Mouse (Mus musculus): ENCODE measurements around the gene Rcan1.

The Rcan1 gene

GRCm38 (mm10) chr16:92467041-92467440 is 3.6 kb downstream of the Rcan1 start:
- DNase-seq, result no peak

GRCm38 (mm10) chr16:92465642-92466526 is 4.8 kb downstream of the Rcan1 start:
- peak; percentile 98 for DNase-seq

GRCm38 (mm10) chr16:92465226-92465625 is 5.4 kb downstream of the Rcan1 start:
- DNase-seq, result no peak

GRCm38 (mm10) chr16:92464390-92464972 is 6.2 kb downstream of the Rcan1 start:
- no peak for DNase-seq

GRCm38 (mm10) chr16:92461412-92461811 is 9.3 kb downstream of the Rcan1 start:
- DNase-seq, result no peak

GRCm38 (mm10) chr16:92457594-92457993 is 13.1 kb downstream of the Rcan1 start:
- peak; percentile 54 for DNase-seq

- no peak for DNase-seq
Measured at GRCm38 (mm10) chr16:92455969-92456368, 14.7 kb downstream of the Rcan1 start.

- DNase-seq, result no peak
Measured at GRCm38 (mm10) chr16:92455488-92455887, 15.2 kb downstream of the Rcan1 start.

GRCm38 (mm10) chr16:92454495-92454894 is 16.2 kb downstream of the Rcan1 start:
- DNase-seq, result no peak

GRCm38 (mm10) chr16:92454002-92454401 is 16.7 kb downstream of the Rcan1 start:
- DNase-seq, result no peak

- DNase-seq, result no peak
Measured at GRCm38 (mm10) chr16:92452609-92453008, 18.1 kb downstream of the Rcan1 start.

- no peak for DNase-seq
Measured at GRCm38 (mm10) chr16:92451516-92452072, 19.1 kb downstream of the Rcan1 start.

- DNase-seq, result no peak
Measured at GRCm38 (mm10) chr16:92450331-92450730, 20.3 kb downstream of the Rcan1 start.

GRCm38 (mm10) chr16:92449080-92449479 is 21.6 kb downstream of the Rcan1 start:
- no peak for DNase-seq

GRCm38 (mm10) chr16:92445377-92445776 is 25.3 kb downstream of the Rcan1 start:
- DNase-seq, result no peak

- DNase-seq, result no peak
Measured at GRCm38 (mm10) chr16:92443644-92444113, 27.0 kb downstream of the Rcan1 start.

- no peak for DNase-seq
Measured at GRCm38 (mm10) chr16:92442946-92443345, 27.7 kb downstream of the Rcan1 start.

GRCm38 (mm10) chr16:92442150-92442549 is 28.5 kb downstream of the Rcan1 start:
- no peak for DNase-seq

GRCm38 (mm10) chr16:92441203-92441602 is 29.5 kb downstream of the Rcan1 start:
- no peak for DNase-seq

- no peak for DNase-seq
Measured at GRCm38 (mm10) chr16:92440229-92440628, 30.4 kb downstream of the Rcan1 start.

GRCm38 (mm10) chr16:92439775-92440174 is 30.9 kb downstream of the Rcan1 start:
- DNase-seq, result no peak

- no peak for DNase-seq
Measured at GRCm38 (mm10) chr16:92435431-92435985, 35.2 kb downstream of the Rcan1 start.

GRCm38 (mm10) chr16:92433176-92433575 is 37.5 kb downstream of the Rcan1 start:
- DNase-seq, result no peak

GRCm38 (mm10) chr16:92430731-92431130 is 39.9 kb downstream of the Rcan1 start:
- DNase-seq, result no peak

Data from cerebellum, adult 11 months (tissue).